Mouse (Mus musculus): ENCODE measurements at regions not wholly inside any gene's neighbourhood (a gene's known extent, or its start where the extent isn't known, plus 50 kb on each side); places are given as distances from the start of the nearest gene placed in this dataset.
"Not testable (repeated sequence)": the region's sequence is repeated elsewhere in the genome, so short reads cannot be mapped to it uniquely, and the experiment has no call there.

DNA sequence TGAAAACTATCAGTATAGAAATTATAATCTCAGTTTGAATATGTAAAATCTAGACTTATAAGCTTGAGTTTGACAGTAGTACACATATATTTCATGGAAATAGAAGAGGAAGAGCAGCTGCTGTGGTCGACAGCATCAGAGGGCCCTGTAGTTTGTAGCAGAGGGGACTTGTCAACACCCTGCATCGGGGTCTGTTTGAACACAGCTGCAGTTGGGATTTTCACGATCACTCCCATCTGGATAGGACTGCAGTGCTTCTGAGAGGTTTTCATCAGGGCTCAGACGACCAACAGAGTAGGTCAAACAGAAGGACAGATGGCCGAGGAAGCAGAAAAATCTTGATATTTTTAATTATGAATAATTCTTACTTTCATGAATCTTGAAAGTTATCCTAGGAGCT, 523.8 kb downstream of the Tpm3-rs7 start:
- WGBS: 57% methylated on average over 5 of the region's 5 CpGs
- no peaks in the 10 kb centered on the region for H3K36me3 ChIP-seq (ENCODE audit: control insufficient read depth, insufficient read depth, low read length)
- ATAC-seq (ENCODE audit: low read depth) (no peak), DNase-seq (ENCODE audit: low spot score) (peak; percentile 7)
- H3K27ac ChIP-seq (replicated peaks; ENCODE audit: low read depth, low read length): no peak overlapping the region
- H3K4me1 ChIP-seq (ENCODE audit: control insufficient read depth, insufficient read depth, low read length): no peaks in the 10 kb centered on the region
- no peak overlapping the region for H3K4me3 ChIP-seq (ENCODE audit: low read depth, low read length)
- H3K4me2 ChIP-seq (ENCODE audit: low read depth, low read length): no peak overlapping the region
- H3K9me3 ChIP-seq (ENCODE audit: control insufficient read depth, low read length): no peaks in the 10 kb centered on the region
- no peak overlapping the region for H3K9ac ChIP-seq (ENCODE audit: low read depth, low read length)
- H3K27me3 ChIP-seq (replicated peaks; ENCODE audit: control insufficient read depth, insufficient read depth, low read length): no peaks in the 10 kb centered on the region

DNA sequence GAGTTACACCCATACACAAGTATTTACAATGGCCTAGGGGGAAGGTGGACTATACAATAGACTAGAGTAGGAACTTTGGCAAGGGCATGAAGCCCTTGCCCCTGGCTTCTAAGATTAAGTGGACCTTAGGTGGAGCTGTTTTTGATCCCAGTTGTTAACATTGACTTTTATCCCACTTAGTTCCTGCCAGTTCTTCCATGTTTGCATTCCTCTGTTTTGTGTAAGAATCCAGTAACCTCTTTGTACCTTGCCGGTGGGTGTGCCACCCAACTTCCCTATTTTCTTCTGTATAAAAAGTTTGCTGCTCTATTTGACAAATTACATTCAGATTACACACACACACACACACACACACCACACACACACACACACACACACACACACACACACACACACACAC, 533.4 kb downstream of the Tpm3-rs7 start:
- H3K9me3 ChIP-seq (ENCODE audit: control insufficient read depth, low read length); H3K4me1 ChIP-seq (ENCODE audit: control insufficient read depth, insufficient read depth, low read length); H3K4me2 ChIP-seq (ENCODE audit: low read depth, low read length); H3K4me3 ChIP-seq (ENCODE audit: low read depth, low read length); H3K9ac ChIP-seq (ENCODE audit: low read depth, low read length); ATAC-seq (ENCODE audit: low read depth); H3K27me3 ChIP-seq (replicated peaks; ENCODE audit: control insufficient read depth, insufficient read depth, low read length); DNase-seq (ENCODE audit: low spot score); H3K27ac ChIP-seq (replicated peaks; ENCODE audit: low read depth, low read length); H3K36me3 ChIP-seq (ENCODE audit: control insufficient read depth, insufficient read depth, low read length): not testable (repeated sequence)
- WGBS: 86% methylated on average over 1 of the region's 1 CpGs

DNA sequence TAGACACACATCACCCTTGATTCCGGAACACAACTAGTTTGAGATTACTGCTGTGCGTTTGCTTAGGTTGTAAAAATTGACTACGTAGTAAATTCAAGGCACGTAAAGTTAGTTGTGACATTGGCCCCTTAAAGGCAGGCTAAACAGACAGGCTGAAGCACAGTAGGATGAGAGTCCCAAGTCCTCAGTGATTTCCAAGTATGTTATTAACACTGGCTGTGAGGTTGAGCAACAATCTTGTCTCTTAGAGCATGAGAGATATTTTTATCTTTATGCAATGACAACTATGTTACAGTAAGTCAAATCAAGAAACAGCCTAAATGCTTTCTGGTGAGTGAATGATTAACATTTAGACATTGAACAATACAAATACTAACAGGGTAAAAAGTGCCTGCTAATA, 538.6 kb downstream of the Tpm3-rs7 start:
- 91% methylated on average over 4 of the region's 4 CpGs for WGBS
- no peaks in the 10 kb centered on the region for H3K9me3 ChIP-seq (ENCODE audit: control insufficient read depth, low read length)
- no peaks in the 10 kb centered on the region for H3K4me1 ChIP-seq (ENCODE audit: control insufficient read depth, insufficient read depth, low read length)
- H3K27ac ChIP-seq (replicated peaks; ENCODE audit: low read depth, low read length): no peak overlapping the region
- no peaks in the 10 kb centered on the region for H3K27me3 ChIP-seq (replicated peaks; ENCODE audit: control insufficient read depth, insufficient read depth, low read length)
- no peaks in the 10 kb centered on the region for H3K36me3 ChIP-seq (ENCODE audit: control insufficient read depth, insufficient read depth, low read length)
- DNase-seq (ENCODE audit: low spot score) (no peak), ATAC-seq (ENCODE audit: low read depth) (no peak)
- H3K9ac ChIP-seq (ENCODE audit: low read depth, low read length): no peak overlapping the region
- H3K4me2 ChIP-seq (ENCODE audit: low read depth, low read length): no peak overlapping the region
- H3K4me3 ChIP-seq (ENCODE audit: low read depth, low read length): no peak overlapping the region

DNA sequence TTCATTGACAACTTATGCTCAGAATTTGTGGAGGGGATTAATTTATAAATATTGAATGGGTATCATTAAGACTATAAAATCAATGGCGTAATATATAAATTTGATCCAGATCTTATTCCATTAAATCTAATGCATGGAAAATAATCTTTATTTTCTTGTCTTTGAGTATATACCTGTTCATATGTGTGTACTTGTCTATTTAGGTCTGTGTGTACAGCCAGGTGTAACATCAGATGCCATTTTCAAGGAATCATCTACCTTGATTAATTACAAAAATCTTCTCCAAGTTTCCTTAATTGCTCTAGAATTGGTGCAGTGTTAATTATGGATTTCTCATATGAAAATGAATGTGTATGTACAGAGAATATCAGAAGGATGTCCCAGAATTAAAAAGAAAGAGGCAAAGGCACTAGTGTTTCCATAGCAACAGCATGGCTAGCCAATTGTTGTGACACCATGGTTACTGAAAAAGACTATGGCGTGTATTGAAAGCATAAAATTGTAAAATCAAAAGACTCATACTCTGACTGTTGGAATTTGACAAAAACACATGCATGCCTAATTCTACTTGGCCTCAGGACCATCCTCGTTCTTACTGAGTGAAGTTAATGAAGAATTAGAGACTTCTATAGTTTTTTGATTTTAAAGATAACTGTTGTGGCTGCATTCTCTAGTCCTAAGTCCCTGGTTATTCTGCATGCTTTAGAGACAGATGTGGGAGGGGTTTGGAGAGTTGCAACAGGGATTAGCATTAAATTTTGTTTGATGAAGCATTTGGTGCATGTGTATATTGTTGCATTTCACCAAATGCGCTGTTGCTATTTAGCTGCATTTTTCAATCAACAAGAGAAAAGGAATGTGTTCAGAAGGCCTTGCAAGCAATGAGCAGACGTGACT, 553.0 kb downstream of the Tpm3-rs7 start:
- no peak overlapping the region for H3K27ac ChIP-seq (replicated peaks; ENCODE audit: low read depth, low read length)
- H3K9ac ChIP-seq (ENCODE audit: low read depth, low read length): no peak overlapping the region
- H3K27me3 ChIP-seq (replicated peaks; ENCODE audit: control insufficient read depth, insufficient read depth, low read length): no peaks in the 10 kb centered on the region
- no peaks in the 10 kb centered on the region for H3K9me3 ChIP-seq (ENCODE audit: control insufficient read depth, low read length)
- H3K36me3 ChIP-seq (ENCODE audit: control insufficient read depth, insufficient read depth, low read length): no peaks in the 10 kb centered on the region
- no peaks in the 10 kb centered on the region for H3K4me1 ChIP-seq (ENCODE audit: control insufficient read depth, insufficient read depth, low read length)
- 82% methylated on average over 5 of the region's 5 CpGs for WGBS
- no peak overlapping the region for H3K4me3 ChIP-seq (ENCODE audit: low read depth, low read length)
- ATAC-seq (ENCODE audit: low read depth) (no peak), DNase-seq (ENCODE audit: low spot score) (no peak)
- H3K4me2 ChIP-seq (ENCODE audit: low read depth, low read length): no peak overlapping the region

DNA sequence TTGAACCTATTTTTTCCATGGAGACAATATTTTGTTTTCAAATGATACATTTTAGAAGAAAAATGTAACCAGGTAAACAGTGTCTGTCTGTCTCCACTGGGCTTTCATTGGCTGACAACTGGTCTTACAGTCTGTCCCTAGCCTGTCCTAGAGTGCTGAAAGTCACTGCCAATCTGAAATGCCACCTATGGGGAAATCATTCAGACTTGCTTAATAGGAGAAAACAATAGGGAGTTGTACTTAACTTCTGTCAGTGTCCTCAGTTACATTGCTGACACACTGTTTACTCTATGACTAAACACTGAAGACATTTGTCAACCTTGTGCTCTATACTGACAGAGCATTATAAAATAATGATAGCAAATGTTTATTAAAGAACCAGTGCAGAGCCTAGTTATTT, 569.2 kb downstream of the Tpm3-rs7 start:
- ATAC-seq (ENCODE audit: low read depth): no peak
- H3K27me3 ChIP-seq (replicated peaks; ENCODE audit: control insufficient read depth, insufficient read depth, low read length): no peaks in the 10 kb centered on the region
- H3K36me3 ChIP-seq (ENCODE audit: control insufficient read depth, insufficient read depth, low read length): no peaks in the 10 kb centered on the region
- H3K4me3 ChIP-seq (ENCODE audit: low read depth, low read length): no peak overlapping the region
- no peaks in the 10 kb centered on the region for H3K9me3 ChIP-seq (ENCODE audit: control insufficient read depth, low read length)
- H3K4me2 ChIP-seq (ENCODE audit: low read depth, low read length): no peak overlapping the region
- no peak overlapping the region for H3K27ac ChIP-seq (replicated peaks; ENCODE audit: low read depth, low read length)
- no peak overlapping the region for H3K9ac ChIP-seq (ENCODE audit: low read depth, low read length)
- H3K4me1 ChIP-seq (ENCODE audit: control insufficient read depth, insufficient read depth, low read length): no peaks in the 10 kb centered on the region
- no peak for DNase-seq (ENCODE audit: low spot score)

DNA sequence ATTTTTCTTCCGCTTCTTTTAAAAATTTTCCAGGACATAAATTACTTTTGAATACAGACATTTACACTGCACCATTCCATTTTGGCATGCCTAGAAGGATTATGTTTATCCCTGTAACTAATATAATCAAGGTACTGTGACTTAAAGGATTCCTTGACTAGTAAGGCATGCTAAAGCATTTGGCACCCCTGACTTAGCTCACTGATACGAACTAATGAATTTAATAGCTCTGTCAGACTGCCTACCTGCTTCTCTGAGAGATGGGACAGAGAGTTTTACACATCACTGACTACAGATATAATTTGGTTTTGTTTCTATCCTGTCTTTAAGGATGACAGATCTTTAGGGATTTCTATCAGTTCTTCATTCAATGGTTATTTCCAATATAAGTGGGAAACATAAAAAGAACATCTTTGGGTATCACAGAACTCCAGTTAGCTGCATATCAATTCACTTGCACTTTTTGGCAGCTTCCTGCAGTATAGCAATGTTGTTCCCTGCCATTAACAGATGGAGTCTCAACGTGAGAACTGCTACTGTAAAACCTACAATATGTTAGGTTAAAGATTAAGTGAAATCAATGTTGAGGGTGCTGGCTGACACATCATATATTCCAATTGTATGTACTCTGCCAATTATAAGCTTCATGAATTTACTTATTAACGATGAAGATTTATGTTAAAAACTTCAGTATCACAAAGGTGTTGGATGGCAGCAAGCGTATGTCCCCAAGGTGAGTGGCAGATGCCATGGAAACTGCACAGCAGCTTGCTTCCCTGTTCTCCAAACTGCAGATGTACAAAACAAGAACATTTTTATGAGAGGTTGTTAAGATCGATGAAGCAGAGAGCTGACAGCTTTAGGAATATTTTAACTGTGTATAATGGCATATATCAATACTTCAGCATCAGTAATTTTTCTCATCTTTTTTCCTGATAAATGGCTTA, 572.8 kb downstream of the Tpm3-rs7 start:
- Histone ChIP-seq H3K27ac (replicated peaks; ENCODE audit: low read depth, low read length) (no peak overlapping the region), H3K27me3 (replicated peaks; ENCODE audit: control insufficient read depth, insufficient read depth, low read length) (no peaks in the 10 kb centered on the region), H3K4me1 (ENCODE audit: control insufficient read depth, insufficient read depth, low read length) (no peaks in the 10 kb centered on the region), H3K4me2 (ENCODE audit: low read depth, low read length) (no peak overlapping the region), H3K9ac (ENCODE audit: low read depth, low read length) (no peak overlapping the region), H3K36me3 (ENCODE audit: control insufficient read depth, insufficient read depth, low read length) (no peaks in the 10 kb centered on the region), H3K4me3 (ENCODE audit: low read depth, low read length) (no peak overlapping the region), H3K9me3 (ENCODE audit: control insufficient read depth, low read length) (no peaks in the 10 kb centered on the region)
- DNase-seq (ENCODE audit: low spot score): no peak
- ATAC-seq (ENCODE audit: low read depth): no peak
- WGBS: 77% methylated on average over 6 of the region's 6 CpGs

DNA sequence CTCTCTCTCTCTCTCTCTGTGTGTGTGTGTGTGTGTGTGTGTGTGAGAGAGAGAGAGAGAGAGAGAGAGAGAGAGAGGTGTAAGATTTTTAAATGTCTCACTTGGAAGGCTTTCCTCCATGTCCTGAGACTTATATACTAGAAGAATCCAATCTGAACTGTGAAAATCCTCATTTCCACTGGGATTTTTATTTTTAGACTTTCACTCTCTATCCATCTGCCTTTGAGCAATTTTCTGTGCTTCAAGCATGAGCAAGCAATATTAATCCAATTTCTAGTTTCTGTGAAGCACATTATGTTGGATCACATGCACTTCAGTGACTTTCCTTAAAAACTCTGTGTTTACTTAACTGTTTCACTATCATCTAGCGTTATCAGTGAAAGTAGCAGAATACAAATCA, 616.4 kb downstream of the Tpm3-rs7 start:
- DNase-seq (ENCODE audit: low spot score): no peak
- H3K4me3 ChIP-seq (ENCODE audit: low read depth, low read length): no peak overlapping the region
- H3K27me3 ChIP-seq (replicated peaks; ENCODE audit: control insufficient read depth, insufficient read depth, low read length): no peaks in the 10 kb centered on the region
- H3K4me1 ChIP-seq (ENCODE audit: control insufficient read depth, insufficient read depth, low read length): no peaks in the 10 kb centered on the region
- WGBS: 55% methylated on average over 1 of the region's 1 CpGs
- no peak overlapping the region for H3K9ac ChIP-seq (ENCODE audit: low read depth, low read length)
- ATAC-seq (ENCODE audit: low read depth): no peak
- no peaks in the 10 kb centered on the region for H3K36me3 ChIP-seq (ENCODE audit: control insufficient read depth, insufficient read depth, low read length)
- H3K4me2 ChIP-seq (ENCODE audit: low read depth, low read length): no peak overlapping the region
- no peaks in the 10 kb centered on the region for H3K9me3 ChIP-seq (ENCODE audit: control insufficient read depth, low read length)
- no peak overlapping the region for H3K27ac ChIP-seq (replicated peaks; ENCODE audit: low read depth, low read length)

DNA sequence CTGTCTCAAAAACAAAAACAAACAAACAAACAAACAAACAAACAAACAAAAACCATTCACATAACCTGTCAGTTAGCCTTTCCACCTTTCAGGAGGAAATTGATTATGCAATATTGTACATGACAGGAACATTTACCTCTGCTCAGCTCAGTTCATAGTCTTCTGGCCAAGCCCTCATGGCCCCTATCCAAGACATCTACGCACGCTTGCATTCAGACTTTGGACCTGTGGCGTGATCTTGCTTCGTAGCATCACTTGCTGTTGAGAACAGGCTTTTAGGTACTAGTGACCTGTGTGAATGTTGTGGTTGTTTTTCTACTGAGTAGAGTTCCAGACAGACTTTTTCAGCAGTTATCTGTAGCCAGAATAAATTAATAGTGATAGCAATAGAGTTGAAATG, 619.4 kb downstream of the Tpm3-rs7 start:
- DNase-seq (ENCODE audit: low spot score) (no peak), ATAC-seq (ENCODE audit: low read depth) (no peak)
- no peak overlapping the region for H3K9ac ChIP-seq (ENCODE audit: low read depth, low read length)
- H3K9me3 ChIP-seq (ENCODE audit: control insufficient read depth, low read length): no peaks in the 10 kb centered on the region
- no peaks in the 10 kb centered on the region for H3K36me3 ChIP-seq (ENCODE audit: control insufficient read depth, insufficient read depth, low read length)
- no peak overlapping the region for H3K4me2 ChIP-seq (ENCODE audit: low read depth, low read length)
- no peak overlapping the region for H3K4me3 ChIP-seq (ENCODE audit: low read depth, low read length)
- no peak overlapping the region for H3K27ac ChIP-seq (replicated peaks; ENCODE audit: low read depth, low read length)
- H3K4me1 ChIP-seq (ENCODE audit: control insufficient read depth, insufficient read depth, low read length): no peaks in the 10 kb centered on the region
- WGBS: 84% methylated on average over 4 of the region's 4 CpGs
- no peaks in the 10 kb centered on the region for H3K27me3 ChIP-seq (replicated peaks; ENCODE audit: control insufficient read depth, insufficient read depth, low read length)
